Mouse (Mus musculus) lung, embryonic 16.5 days (tissue): ENCODE data around the gene Atic. TPM values are rescaled to one million over a fixed set of nuclear protein-coding genes. Genes with fewer than 3 reads are reported as not detected.

Experiments
- ATAC-seq: fragments of 200-750 bp; cut with Nextera tagmentation; 2 replicates; pipeline ENCODE4 v1.8.0; 2017; ENCODE audit warnings: low read depth, mild to moderate bottlenecking, moderate library complexity
- H3K27ac ChIP-seq: fragments of 300-500 bp; sonication (generic); 2 replicates; pipeline ENCODE4 v1.5.1; 2014; ENCODE audit warnings: mild to moderate bottlenecking, control low read depth, low read length
- H3K27me3 ChIP-seq: fragments of 300-500 bp; sonication (generic); 2 replicates; pipeline ENCODE4 v1.6.1; 2014; ENCODE audit warnings: low read depth, low read length, mixed read lengths; ENCODE audit not compliant: control insufficient read depth, insufficient read depth
- H3K36me3 ChIP-seq: fragments of 300-500 bp; sonication (generic); 2 replicates; pipeline ENCODE4 v1.6.1; 2014; ENCODE audit warnings: low read length; ENCODE audit not compliant: control insufficient read depth, insufficient read depth
- H3K4me1 ChIP-seq: fragments of 300-500 bp; sonication (generic); replicated peaks from 2 replicates; pipeline ENCODE4 v1.6.1; 2014; ENCODE audit warnings: low read length, mixed read lengths; ENCODE audit not compliant: control insufficient read depth, insufficient read depth
- H3K4me2 ChIP-seq: fragments of 300-500 bp; sonication (generic); 2 replicates; pipeline ENCODE4 v1.6.1; 2014; ENCODE audit warnings: low read depth, low read length, control low read depth
- H3K4me3 ChIP-seq: fragments of 300-500 bp; sonication (generic); 2 replicates; pipeline ENCODE4 v1.5.1; 2014; ENCODE audit warnings: mild to moderate bottlenecking, low read length, control low read depth
- H3K9ac ChIP-seq: fragments of 300-500 bp; sonication (generic); 2 replicates; pipeline ENCODE4 v1.6.1; 2014; ENCODE audit warnings: low read length, control low read depth
- H3K9me3 ChIP-seq: fragments of 300-500 bp; sonication (generic); 2 replicates; pipeline ENCODE4 v1.6.1; 2016; ENCODE audit warnings: low read length; ENCODE audit not compliant: control insufficient read depth
- WGBS: fragments of 180-500 bp; shearing (Covaris S2); extraction: QIAGEN DNeasy Blood & Tissue Kit; methylation state at CpG from one replicate; pipeline ENCODE4 v1.1.7; 2014; 5-methylcytosine and 5-hydroxymethylcytosine counted together
- polyA plus RNA-seq: library from polyadenylated mRNA; unstranded; fragments of >200 nt; fragmentation: Nextera tagmentation; extraction: Ambion mirVana; gene quantifications from 2 replicates; pipeline ENCODE4 v1.2.1, GENCODE M21; 2015

Atic gene
- polyA plus RNA-seq, 1 experiment from 2014 or later, result 49.5 TPM

GRCm38 (mm10) chr1:71609916-71610315 lies 53.0 kb downstream of the Atic start:
- no peak for ATAC-seq
- Histone ChIP-seq H3K9ac (no peak overlapping the region), H3K9me3 (no peaks in the 10 kb centered on the region), H3K4me1 (no peaks in the 10 kb centered on the region), H3K27ac (no peak overlapping the region), H3K27me3 (no peaks in the 10 kb centered on the region), H3K4me3 (no peak overlapping the region), H3K36me3 (peaks cover 65% of the 10 kb centered on the region), H3K4me2 (no peak overlapping the region)
- WGBS, result 82% methylated on average over 5 of the region's 5 CpGs

GRCm38 (mm10) chr1:71612256-71612655 lies 55.3 kb downstream of the Atic start:
- Histone ChIP-seq H3K4me1 (no peaks in the 10 kb centered on the region), H3K27ac (no peak overlapping the region), H3K36me3 (peaks cover 53% of the 10 kb centered on the region), H3K9ac (no peak overlapping the region), H3K4me3 (no peak overlapping the region), H3K9me3 (no peaks in the 10 kb centered on the region), H3K4me2 (no peak overlapping the region), H3K27me3 (no peaks in the 10 kb centered on the region)
- 91% methylated on average over 21 of the region's 21 CpGs for WGBS
- no peak for ATAC-seq

GRCm38 (mm10) chr1:71614545-71615246 lies 57.7 kb downstream of the Atic start:
- no peaks in the 10 kb centered on the region for H3K9me3 ChIP-seq
- H3K9ac ChIP-seq, result no peak overlapping the region
- H3K36me3 ChIP-seq, result peaks cover 44% of the 10 kb centered on the region
- H3K4me2 ChIP-seq, result no peak overlapping the region
- ATAC-seq, result no peak
- no peak overlapping the region for H3K4me3 ChIP-seq
- no peaks in the 10 kb centered on the region for H3K4me1 ChIP-seq
- no peaks in the 10 kb centered on the region for H3K27me3 ChIP-seq
- H3K27ac ChIP-seq, result no peak overlapping the region
- 81% methylated on average over 8 of the region's 8 CpGs for WGBS

- H3K27ac ChIP-seq, result no peak overlapping the region
Observed at GRCm38 (mm10) chr1:71621526-71621925, 64.6 kb downstream of the Atic start.

GRCm38 (mm10) chr1:71623625-71624024 lies 66.7 kb downstream of the Atic start:
- WGBS, result 93% methylated on average over 6 of the region's 6 CpGs

More at GRCm38 (mm10) chr1:71621526-71621925, 64.6 kb downstream of the Atic start:
- H3K9ac ChIP-seq, result no peak overlapping the region
- H3K4me3 ChIP-seq, result no peak overlapping the region
- H3K27me3 ChIP-seq, result no peaks in the 10 kb centered on the region
- WGBS, result 86% methylated on average over 2 of the region's 2 CpGs
- H3K4me1 ChIP-seq, result no peaks in the 10 kb centered on the region
- no peak overlapping the region for H3K4me2 ChIP-seq
- no peaks in the 10 kb centered on the region for H3K9me3 ChIP-seq
- no peak for ATAC-seq
- H3K36me3 ChIP-seq, result peaks cover 38% of the 10 kb centered on the region

More at GRCm38 (mm10) chr1:71623625-71624024, 66.7 kb downstream of the Atic start:
- ATAC-seq, result no peak
- no peaks in the 10 kb centered on the region for H3K9me3 ChIP-seq
- no peak overlapping the region for H3K9ac ChIP-seq
- no peaks in the 10 kb centered on the region for H3K27me3 ChIP-seq
- no peaks in the 10 kb centered on the region for H3K4me1 ChIP-seq
- peaks cover 46% of the 10 kb centered on the region for H3K36me3 ChIP-seq
- no peak overlapping the region for H3K4me3 ChIP-seq
- no peak overlapping the region for H3K27ac ChIP-seq
- no peak overlapping the region for H3K4me2 ChIP-seq

Other genes with a start within 250 kb of the Atic start
- 0.05 TPM in 1 of 2 replicates, not detected in the other for gene Abca12, start 142.2 kb upstream of the Atic start, polyA plus RNA-seq
- gene Fn1, start 96.0 kb downstream of the Atic start, polyA plus RNA-seq, result 185 and 189 TPM in 2 replicates